Mouse (Mus musculus): ENCODE results near the gene Exoc6b. TPM values are rescaled to one million over a fixed set of nuclear protein-coding genes. Genes with fewer than 3 reads are reported as not detected.

Gene Exoc6b
- total and polyA plus RNA-seq, 2 experiments, result 2.3 to 6.1 TPM

GRCm38 (mm10) chr6:84886551-84886950 is 182.8 kb downstream of the Exoc6b start:
- H3K27me3 ChIP-seq (ENCODE audit: control insufficient read depth, insufficient read depth, low read length), result no peaks in the 10 kb centered on the region
- no peak overlapping the region for H3K9ac ChIP-seq (ENCODE audit: low read depth, low read length)
- 28% methylated on average over 3 of the region's 3 CpGs for WGBS
- H3K36me3 ChIP-seq (ENCODE audit: control insufficient read depth, insufficient read depth, low read length), result no peaks in the 10 kb centered on the region
- H3K79me2 ChIP-seq (ENCODE audit: control insufficient read depth, insufficient read depth, low read length), result no peaks in the 10 kb centered on the region
- peaks cover 4% of the 10 kb centered on the region; the same call in 1 of the 2 replicates for H3K4me1 ChIP-seq (ENCODE audit: control insufficient read depth, insufficient read depth, low read length)
- H3K4me3 ChIP-seq (ENCODE audit: insufficient read depth, low read depth, low read length), result no peak overlapping the region
- TF ChIP-seq POLR2A (IDR thresholded peaks at IDR 0.05; ENCODE audit: extremely low read depth, insufficient read depth, low read length) (no peak), CTCF (IDR thresholded peaks at IDR 0.05; ENCODE audit: low read depth, low read length) (no peak)
- H3K27ac ChIP-seq (replicated peaks; ENCODE audit: insufficient read depth, low read depth, low read length), result no peak overlapping the region
- DNase-seq (ENCODE audit: extremely low read depth, low read depth, low spot score), result peak; percentile 61

GRCm38 (mm10) chr6:84885080-84885479 is 184.2 kb downstream of the Exoc6b start:
- no peaks in the 10 kb centered on the region for H3K27me3 ChIP-seq (ENCODE audit: control insufficient read depth, insufficient read depth, low read length)
- H3K9ac ChIP-seq (ENCODE audit: low read depth, low read length), result no peak overlapping the region
- H3K27ac ChIP-seq (replicated peaks; ENCODE audit: insufficient read depth, low read depth, low read length), result no peak overlapping the region
- H3K79me2 ChIP-seq (ENCODE audit: control insufficient read depth, insufficient read depth, low read length), result no peaks in the 10 kb centered on the region
- TF ChIP-seq POLR2A (IDR thresholded peaks at IDR 0.05; ENCODE audit: extremely low read depth, insufficient read depth, low read length), result no peak
- no peak for TF ChIP-seq CTCF (IDR thresholded peaks at IDR 0.05; ENCODE audit: low read depth, low read length)
- DNase-seq (ENCODE audit: extremely low read depth, low read depth, low spot score), result no peak
- peaks cover 4% of the 10 kb centered on the region; the same call in 1 of the 2 replicates for H3K4me1 ChIP-seq (ENCODE audit: control insufficient read depth, insufficient read depth, low read length)
- WGBS, result 85% methylated on average over 1 of the region's 1 CpGs
- no peak overlapping the region for H3K4me3 ChIP-seq (ENCODE audit: insufficient read depth, low read depth, low read length)
- no peaks in the 10 kb centered on the region for H3K36me3 ChIP-seq (ENCODE audit: control insufficient read depth, insufficient read depth, low read length)

GRCm38 (mm10) chr6:84883720-84884119 is 185.6 kb downstream of the Exoc6b start:
- Histone ChIP-seq H3K27ac (replicated peaks; ENCODE audit: insufficient read depth, low read depth, low read length) (no peak overlapping the region), H3K79me2 (ENCODE audit: control insufficient read depth, insufficient read depth, low read length) (no peaks in the 10 kb centered on the region), H3K9ac (ENCODE audit: low read depth, low read length) (no peak overlapping the region), H3K27me3 (ENCODE audit: control insufficient read depth, insufficient read depth, low read length) (no peaks in the 10 kb centered on the region), H3K36me3 (ENCODE audit: control insufficient read depth, insufficient read depth, low read length) (no peaks in the 10 kb centered on the region), H3K4me1 (ENCODE audit: control insufficient read depth, insufficient read depth, low read length) (peaks cover 4% of the 10 kb centered on the region; the same call in 1 of the 2 replicates), H3K4me3 (ENCODE audit: insufficient read depth, low read depth, low read length) (no peak overlapping the region)
- TF ChIP-seq CTCF (IDR thresholded peaks at IDR 0.05; ENCODE audit: low read depth, low read length) (no peak), POLR2A (IDR thresholded peaks at IDR 0.05; ENCODE audit: extremely low read depth, insufficient read depth, low read length) (no peak)
- WGBS, result 58% methylated on average over 4 of the region's 4 CpGs
- no peak for DNase-seq (ENCODE audit: extremely low read depth, low read depth, low spot score)

GRCm38 (mm10) chr6:84882663-84883517 is 186.4 kb downstream of the Exoc6b start:
- WGBS, result 70% methylated on average over 14 of the region's 14 CpGs
- Histone ChIP-seq H3K27me3 (ENCODE audit: control insufficient read depth, insufficient read depth, low read length) (no peaks in the 10 kb centered on the region), H3K4me3 (ENCODE audit: insufficient read depth, low read depth, low read length) (no peak overlapping the region), H3K79me2 (ENCODE audit: control insufficient read depth, insufficient read depth, low read length) (no peaks in the 10 kb centered on the region), H3K27ac (replicated peaks; ENCODE audit: insufficient read depth, low read depth, low read length) (no peak overlapping the region), H3K36me3 (ENCODE audit: control insufficient read depth, insufficient read depth, low read length) (no peaks in the 10 kb centered on the region), H3K4me1 (ENCODE audit: control insufficient read depth, insufficient read depth, low read length) (peaks cover 4% of the 10 kb centered on the region; the same call in 1 of the 2 replicates), H3K9ac (ENCODE audit: low read depth, low read length) (no peak overlapping the region)
- no peak for DNase-seq (ENCODE audit: extremely low read depth, low read depth, low spot score)
- no peak for TF ChIP-seq CTCF (IDR thresholded peaks at IDR 0.05; ENCODE audit: low read depth, low read length)
- no peak for TF ChIP-seq POLR2A (IDR thresholded peaks at IDR 0.05; ENCODE audit: extremely low read depth, insufficient read depth, low read length)

GRCm38 (mm10) chr6:84875869-84876268 is 193.4 kb downstream of the Exoc6b start:
- Histone ChIP-seq H3K36me3 (ENCODE audit: control insufficient read depth, insufficient read depth, low read length) (no peaks in the 10 kb centered on the region), H3K9ac (ENCODE audit: low read depth, low read length) (no peak overlapping the region), H3K4me1 (ENCODE audit: control insufficient read depth, insufficient read depth, low read length) (no peaks in the 10 kb centered on the region), H3K27me3 (ENCODE audit: control insufficient read depth, insufficient read depth, low read length) (no peaks in the 10 kb centered on the region), H3K4me3 (ENCODE audit: insufficient read depth, low read depth, low read length) (no peak overlapping the region), H3K27ac (replicated peaks; ENCODE audit: insufficient read depth, low read depth, low read length) (no peak overlapping the region), H3K79me2 (ENCODE audit: control insufficient read depth, insufficient read depth, low read length) (no peaks in the 10 kb centered on the region)
- TF ChIP-seq CTCF (IDR thresholded peaks at IDR 0.05; ENCODE audit: low read depth, low read length) (no peak), POLR2A (IDR thresholded peaks at IDR 0.05; ENCODE audit: extremely low read depth, insufficient read depth, low read length) (no peak)
- DNase-seq (ENCODE audit: extremely low read depth, low read depth, low spot score), result no peak
- WGBS, result 93% methylated on average over 5 of the region's 5 CpGs

- no peaks in the 10 kb centered on the region; the same call in 1 of the 2 replicates for H3K4me1 ChIP-seq (ENCODE audit: control insufficient read depth, insufficient read depth, low read length)
- TF ChIP-seq POLR2A (IDR thresholded peaks at IDR 0.05; ENCODE audit: extremely low read depth, insufficient read depth, low read length) (no peak), CTCF (IDR thresholded peaks at IDR 0.05; ENCODE audit: low read depth, low read length) (no peak)
- no peak overlapping the region for H3K27ac ChIP-seq (replicated peaks; ENCODE audit: insufficient read depth, low read depth, low read length)
- H3K4me3 ChIP-seq (ENCODE audit: insufficient read depth, low read depth, low read length), result no peak overlapping the region
- DNase-seq (ENCODE audit: extremely low read depth, low read depth, low spot score), result no peak
- no peaks in the 10 kb centered on the region for H3K36me3 ChIP-seq (ENCODE audit: control insufficient read depth, insufficient read depth, low read length)
- WGBS, result 43% methylated on average over 4 of the region's 4 CpGs
- H3K9ac ChIP-seq (ENCODE audit: low read depth, low read length), result no peak overlapping the region
- H3K27me3 ChIP-seq (ENCODE audit: control insufficient read depth, insufficient read depth, low read length), result no peaks in the 10 kb centered on the region
- no peaks in the 10 kb centered on the region for H3K79me2 ChIP-seq (ENCODE audit: control insufficient read depth, insufficient read depth, low read length)
Observed at GRCm38 (mm10) chr6:84867114-84867513, 202.2 kb downstream of the Exoc6b start.
